Mouse (Mus musculus) cerebellum, adult 2 months (tissue): ENCODE measurements around the gene Tifab. TPM values are rescaled to one million over a fixed set of nuclear protein-coding genes. Genes with fewer than 3 reads are reported as not detected.

Source experiments
- DNase-seq, 2 experiments: peaks; one replicate each; pipeline ENCODE4 v3.0.0; 2021
- H3K27ac ChIP-seq: fragments of 200-500 bp; 2 replicates; pipeline ENCODE4 v1.5.1; 2012; ENCODE audit warnings: low read length, control low read depth, inconsistent platforms; ENCODE audit not compliant: insufficient read depth
- H3K27me3 ChIP-seq: fragments of 200-500 bp; 2 replicates; pipeline ENCODE4 v1.6.1; 2012; ENCODE audit warnings: inconsistent platforms, mild to moderate bottlenecking, low read length, moderate library complexity; ENCODE audit not compliant: control insufficient read depth, insufficient read depth
- H3K4me1 ChIP-seq: fragments of 200-500 bp; 2 replicates; pipeline ENCODE4 v1.6.1; 2011; ENCODE audit warnings: low read length; ENCODE audit not compliant: control insufficient read depth, insufficient read depth
- H3K4me3 ChIP-seq: fragments of 200-500 bp; replicated peaks from 2 replicates; pipeline ENCODE3; 2011; ENCODE audit warnings: mild to moderate bottlenecking, low read depth, low read length, control low read depth; ENCODE audit not compliant: insufficient read depth
- CTCF ChIP-seq: fragments of 200-500 bp; IDR thresholded peaks from 2 replicates; pipeline ENCODE4 v1.5.1; 2011; ENCODE audit warnings: low read depth, mild to moderate bottlenecking, control low read depth, low read length, moderate library complexity, borderline replicate concordance; ENCODE audit not compliant: insufficient read depth
- POLR2A ChIP-seq: fragments of 200-500 bp; IDR thresholded peaks from 2 replicates; pipeline ENCODE4 v1.6.1; 2011; ENCODE audit warnings: low read length, control low read depth, borderline replicate concordance; ENCODE audit not compliant: insufficient read depth
- WGBS: fragments of 180-500 bp; shearing (Covaris S2); methylation state at CpG from one replicate; pipeline ENCODE4 v1.1.7; 2018; 5-methylcytosine and 5-hydroxymethylcytosine counted together
- polyA plus RNA-seq: library from polyadenylated mRNA; depleted of rRNA; stranded (reverse); fragments of >200 nt; gene quantifications from 2 replicates; pipeline ENCODE4 v1.2.3, GENCODE M21; 2012; rRNA removed

Gene Tifab
- 0.73 and 0.84 TPM in 2 replicates for polyA plus RNA-seq

GRCm38 (mm10) chr13:56178416-56179035 is at the start of gene Tifab:
Gene Tifab (minus strand): TSS chr13:56178885.
- no peak for DNase-seq
- TF ChIP-seq POLR2A (no peak), CTCF (no peak)
- H3K4me1 ChIP-seq = no peaks in the 10 kb centered on the region
- 85% methylated on average over 16 of the region's 16 CpGs for WGBS
- H3K27me3 ChIP-seq = no peaks in the 10 kb centered on the region
- H3K27ac ChIP-seq = no peak within 1 kb of the TSS
- no peak within 1 kb of the TSS for H3K4me3 ChIP-seq

GRCm38 (mm10) chr13:56226175-56226954 is 47.7 kb upstream of the Tifab start:
- H3K27ac ChIP-seq = no peak overlapping the region

GRCm38 (mm10) chr13:56223625-56224024 is 44.9 kb upstream of the Tifab start:
- no peak overlapping the region for H3K4me3 ChIP-seq
- WGBS = 48% methylated on average over 21 of the region's 21 CpGs
- DNase-seq = no peak
- TF ChIP-seq CTCF (no peak), POLR2A (no peak)
- peaks cover 4% of the 10 kb centered on the region; the same call in 1 of the 2 replicates for H3K4me1 ChIP-seq
- H3K27me3 ChIP-seq = peaks cover 4% of the 10 kb centered on the region; the same call in 1 of the 2 replicates
- H3K27ac ChIP-seq = no peak overlapping the region

More at GRCm38 (mm10) chr13:56226175-56226954, 47.7 kb upstream of the Tifab start:
- Histone ChIP-seq H3K4me3 (no peak overlapping the region), H3K27me3 (peaks cover 3% of the 10 kb centered on the region; the same call in 1 of the 2 replicates), H3K4me1 (peaks cover 4% of the 10 kb centered on the region; the same call in 1 of the 2 replicates)
- 22% methylated on average over 10 of the region's 10 CpGs for WGBS
- TF ChIP-seq POLR2A = no peak
- no peak for TF ChIP-seq CTCF
- DNase-seq = peak; percentile 28 to 47

GRCm38 (mm10) chr13:56222849-56223246 is 44.2 kb upstream of the Tifab start:
- Histone ChIP-seq H3K4me1 (peaks cover 4% of the 10 kb centered on the region; the same call in 1 of the 2 replicates), H3K4me3 (no peak overlapping the region), H3K27me3 (peaks cover 4% of the 10 kb centered on the region; the same call in 1 of the 2 replicates), H3K27ac (no peak overlapping the region)
- no peak for TF ChIP-seq POLR2A
- TF ChIP-seq CTCF = no peak
- WGBS = 8% methylated on average over 4 of the region's 4 CpGs
- DNase-seq = no peak

GRCm38 (mm10) chr13:56221995-56222848 is 43.5 kb upstream of the Tifab start:
- DNase-seq = peak; percentile 11 to 18
- no peak overlapping the region for H3K4me3 ChIP-seq
- TF ChIP-seq POLR2A = no peak
- no peak for TF ChIP-seq CTCF
- no peak overlapping the region for H3K27ac ChIP-seq
- 6% methylated on average over 50 of the region's 50 CpGs for WGBS
- H3K27me3 ChIP-seq = peaks cover 4% of the 10 kb centered on the region; the same call in 1 of the 2 replicates
- H3K4me1 ChIP-seq = peaks cover 4% of the 10 kb centered on the region; the same call in 1 of the 2 replicates

GRCm38 (mm10) chr13:56221129-56221910 is 42.6 kb upstream of the Tifab start:
- Histone ChIP-seq H3K4me1 (peaks cover 4% of the 10 kb centered on the region; the same call in 1 of the 2 replicates), H3K27ac (no peak overlapping the region), H3K27me3 (peaks cover 4% of the 10 kb centered on the region; the same call in 1 of the 2 replicates), H3K4me3 (no peak overlapping the region)
- TF ChIP-seq CTCF (no peak), POLR2A (no peak)
- 2% methylated on average over 46 of the region's 46 CpGs for WGBS
- DNase-seq = no peak
